ENCODE assay signal across 12 mouse cellular contexts in the genomic region with DNA sequence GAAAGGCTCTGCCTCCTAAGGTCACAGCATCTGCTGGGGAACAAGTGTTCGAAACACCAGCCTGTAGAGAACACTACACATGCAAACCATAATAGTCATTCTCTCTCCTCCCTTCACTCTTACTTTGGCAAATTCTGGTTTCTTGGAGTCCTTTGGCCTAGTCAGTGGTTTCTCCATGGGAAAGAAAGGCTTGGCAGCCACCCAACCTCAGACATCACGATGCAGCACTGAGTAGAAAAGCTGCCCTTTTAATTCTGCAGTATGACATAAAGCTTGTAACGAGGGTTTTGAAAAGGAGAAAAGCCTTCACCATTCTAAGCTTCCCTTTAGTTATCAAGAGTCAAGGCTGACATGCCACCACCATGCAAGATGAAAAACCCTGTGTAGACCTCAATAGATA.
A peak's percentile ranks its signal among the peaks of the same experiment; 100 is the strongest.
DNase-seq lines count a peak whose midpoint lies in the region.
"Had no signal": no experiment of that assay in that cellular context is flagged by ENCODE, and none has a peak within 500 bp of the region (broad histone marks: within the 10 kb centered on the region; RNA-seq: fewer than 3 reads in every experiment).

No protein-coding gene starts in this region.

- DNase-seq in adrenal gland, postnatal 36 days: peak; percentile 23 to 51
- DNase-seq in adrenal gland, adult 2 months: no peak
- peak; percentile 59 for DNase-seq in left cerebral cortex, postnatal 4 days
- DNase-seq in left cerebral cortex, postnatal 14 days (ENCODE audit: low spot score in 2 of 2): no peak
- DNase-seq in NIH3T3 (ENCODE audit: low read depth): peak; percentile 16
- peak; percentile 71 for DNase-seq in cerebellum, adult 9-10 months
- DNase-seq in yolk sac, embryonic 10.5 days (ENCODE audit: low spot score): no peak
- DNase-seq in left cerebral cortex, adult 8-10 months (ENCODE audit: low spot score in 2 of 2): no peak
- DNase-seq: heart, adult 18-20 months; kidney, adult 9 months; lung, postnatal 14 days; right cerebral cortex, postnatal 25 days had no signal

- intact Hi-C loops in left cerebral cortex, postnatal 4 days (cut with DNase I): no loop called here
- intact Hi-C loops in left cerebral cortex, postnatal 14 days (cut with DNase I): loop anchor here (10.0 kb wide), 1 partner anchor 589 kb away; no protein-coding TSS in a partner anchor

Comparison
In these comparisons a context has a peak if more than half of its experiments do, and no peak if none do; other contexts are left out.
1. DNase-seq: peak in adrenal gland, postnatal 36 days (2 of 2), left cerebral cortex, postnatal 4 days (single experiment), NIH3T3 (single experiment) and cerebellum, adult 9-10 months (single experiment); none in adrenal gland, adult 2 months (single experiment), left cerebral cortex, postnatal 14 days (0 of 2), yolk sac, embryonic 10.5 days (single experiment) and left cerebral cortex, adult 8-10 months (0 of 2).